Mouse (Mus musculus) Patski (cell line): ENCODE measurements at regions not wholly inside any gene's neighbourhood (a gene's known extent, or its start where the extent isn't known, plus 50 kb on each side); places are given as distances from the start of the nearest gene placed in this dataset.

Source experiments
- ATAC-seq: fragments of 100-300 bp; one replicate; pipeline ENCODE4 v1.8.0; 2021
- CTCF ChIA-PET: fragments of 350-600 bp; sonication (Branson Sonifier 250); formaldehyde crosslinking; loops from one replicate; lab custom pipeline; 2022; ENCODE audit warnings: inconsistent platforms; lab: Charles Lee
- POLR2A ChIA-PET: fragments of 350-600 bp; sonication (Branson Sonifier 250); formaldehyde crosslinking; loops from one replicate; lab custom pipeline; 2022; ENCODE audit warnings: antibody characterized with exemption, inconsistent platforms; lab: Charles Lee
- DNase-seq: peaks from one replicate; pipeline ENCODE4 v3.0.0-alpha.2; 2011; ENCODE audit warnings: low read depth, low spot score
- H3K27me3 ChIP-seq: fragments of 371-371 bp; one replicate; pipeline ENCODE4 v1.5.1; 2021
- CTCF ChIP-seq: fragments of 100-300 bp; IDR thresholded peaks from one replicate; pipeline ENCODE4 v1.5.1; 2021
- in situ Hi-C: fragments of 300-500 bp; cut with MboI; formaldehyde crosslinking; loops from 3 replicates; pipeline ENCODE4 v1.11.1; 2018; ENCODE audit warnings: low pct_unique_long_range_greater_than_20kb, mixed read lengths

DNA sequence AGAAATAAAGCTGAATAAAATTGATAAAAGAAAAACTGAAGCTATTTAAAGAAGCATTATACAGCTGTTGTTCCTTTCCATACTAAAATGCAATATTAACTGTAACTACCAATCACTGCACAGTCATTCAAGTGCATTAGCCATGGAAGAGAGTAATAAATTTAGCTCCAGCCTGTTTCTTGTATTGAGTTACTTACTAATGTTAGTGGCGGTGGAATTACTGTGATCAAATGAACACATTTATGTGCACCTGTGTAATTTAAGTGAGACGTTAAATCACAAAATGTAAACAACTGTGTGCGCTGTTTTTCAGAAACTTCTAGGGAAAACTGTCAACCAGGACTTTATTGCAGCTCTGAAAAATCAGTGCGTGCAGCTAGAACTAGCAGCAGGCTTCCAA lies 222.4 kb downstream of the Tusc1 start:
- ATAC-seq, result no peak
- no peak for DNase-seq
- CTCF ChIA-PET, result interaction anchor here (0.7 kb wide), 1 partner anchor 696 kb away, joined by 3 read pairs; no protein-coding TSS in a partner anchor
- in situ Hi-C loops, result no loop called here
- POLR2A ChIA-PET, result no interaction called here
- H3K27me3 ChIP-seq, result no peaks in the 10 kb centered on the region
- TF ChIP-seq CTCF, result no peak

DNA sequence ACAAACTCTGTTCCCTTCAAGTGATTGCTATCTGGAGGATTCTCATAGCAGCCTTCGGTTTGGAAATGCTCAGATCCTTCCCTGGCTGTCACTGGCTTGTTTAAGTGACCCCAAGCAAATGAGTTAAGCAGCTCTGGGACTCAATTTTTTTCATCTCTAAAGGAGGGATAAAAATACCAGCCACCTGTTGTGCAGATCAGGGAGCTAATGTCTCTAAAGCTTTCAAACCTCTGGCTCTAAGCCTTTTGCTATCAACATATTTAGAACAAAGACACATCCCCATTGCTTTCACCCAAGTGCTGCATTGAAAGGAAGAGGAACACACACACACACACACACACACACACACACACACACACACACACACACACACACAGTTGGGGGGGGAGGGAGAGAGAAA lies 241.2 kb downstream of the Tusc1 start:
- ChIA-PET POLR2A (no interaction called here), CTCF (no interaction called here)
- no peak for DNase-seq
- no peak for ATAC-seq
- no peak for TF ChIP-seq CTCF
- no peaks in the 10 kb centered on the region for H3K27me3 ChIP-seq
- in situ Hi-C loops, result no loop called here

DNA sequence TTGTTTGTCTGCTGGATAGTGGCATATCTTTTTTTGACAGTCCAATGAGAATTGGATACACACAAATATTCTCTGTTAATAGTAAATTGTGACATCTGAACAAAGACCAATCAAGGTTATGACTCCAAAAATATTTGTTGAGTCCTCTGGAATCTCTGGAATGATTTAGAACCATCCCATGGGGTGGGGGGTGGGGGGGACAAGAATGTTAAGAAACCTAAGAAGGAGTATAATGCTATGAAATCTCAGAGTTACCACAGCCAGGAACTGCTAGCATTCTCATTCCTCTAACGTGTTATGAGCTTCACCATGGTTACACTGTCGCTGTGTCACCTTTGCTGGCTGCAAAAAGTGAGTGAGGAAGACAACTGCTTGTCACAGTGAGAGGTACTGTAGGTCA lies 271.8 kb downstream of the Tusc1 start:
- DNase-seq (no peak), ATAC-seq (no peak)
- no peak for TF ChIP-seq CTCF
- POLR2A ChIA-PET, result no interaction called here
- CTCF ChIA-PET, result no interaction called here
- H3K27me3 ChIP-seq, result no peaks in the 10 kb centered on the region
- in situ Hi-C loops, result no loop called here
